Mouse (Mus musculus) lung, postnatal 0 days (tissue): ENCODE measurements around the gene Cpa5. TPM values are rescaled to one million over a fixed set of nuclear protein-coding genes. Genes with fewer than 3 reads are reported as not detected.

ENCODE experiments used
- ATAC-seq: fragments of 200-750 bp; cut with Nextera tagmentation; 2 replicates; pipeline ENCODE4 v1.8.0; 2017; ENCODE audit warnings: moderate library complexity
- DNase-seq: peaks from one replicate; pipeline ENCODE4 v3.0.0-alpha.2; 2016; ENCODE audit warnings: low spot score
- H3K27ac ChIP-seq: fragments of 300-500 bp; sonication (generic); 2 replicates; pipeline ENCODE4 v1.5.1; 2014; ENCODE audit warnings: antibody characterized with exemption, mild to moderate bottlenecking, low read length, mixed read lengths
- H3K27me3 ChIP-seq: fragments of 300-500 bp; sonication (generic); replicated peaks from 2 replicates; pipeline ENCODE4 v1.6.1; 2014; ENCODE audit warnings: low read length, mixed read lengths; ENCODE audit not compliant: insufficient read depth
- H3K36me3 ChIP-seq: fragments of 300-500 bp; sonication (generic); 2 replicates; pipeline ENCODE4 v1.6.1; 2014; ENCODE audit warnings: low read length, mixed read lengths; ENCODE audit not compliant: insufficient read depth
- H3K4me1 ChIP-seq: fragments of 300-500 bp; sonication (generic); 2 replicates; pipeline ENCODE4 v1.6.1; 2014; ENCODE audit warnings: antibody characterized with exemption, low read depth, low read length, mixed read lengths; ENCODE audit not compliant: insufficient read depth
- H3K4me2 ChIP-seq: fragments of 300-500 bp; sonication (generic); replicated peaks from 2 replicates; pipeline ENCODE4 v1.6.1; 2014; ENCODE audit warnings: low read depth, mild to moderate bottlenecking, low read length, moderate library complexity, mixed read lengths
- H3K4me3 ChIP-seq: fragments of 300-500 bp; sonication (generic); 2 replicates; pipeline ENCODE4 v1.5.1; 2014; ENCODE audit warnings: low read depth, low read length
- H3K9ac ChIP-seq: fragments of 300-500 bp; sonication (generic); replicated peaks from 2 replicates; pipeline ENCODE4 v1.6.1; 2014; ENCODE audit warnings: low read depth, mild to moderate bottlenecking
- H3K9me3 ChIP-seq: fragments of 300-500 bp; sonication (generic); 2 replicates; pipeline ENCODE4 v1.6.1; 2016; ENCODE audit warnings: low read length, mixed read lengths
- CTCF ChIP-seq: IDR thresholded peaks from 2 replicates; pipeline ENCODE4 v1.5.1; 2016; ENCODE audit warnings: antibody characterized with exemption, mild to moderate bottlenecking
- EP300 ChIP-seq: IDR thresholded peaks from 2 replicates; pipeline ENCODE4 v1.6.1; 2016; ENCODE audit warnings: antibody characterized with exemption, mild to moderate bottlenecking, control low read depth
- WGBS: fragments of 180-500 bp; shearing (Covaris S2); extraction: QIAGEN DNeasy Blood & Tissue Kit; methylation state at CpG from one replicate; pipeline ENCODE4 v1.1.7; 2014; 5-methylcytosine and 5-hydroxymethylcytosine counted together
- polyA plus RNA-seq: library from polyadenylated mRNA; unstranded; fragments of >200 nt; fragmentation: Nextera tagmentation; extraction: Ambion mirVana; gene quantifications from 2 replicates; pipeline ENCODE4 v1.2.1, GENCODE M21; 2015

Gene Cpa5
- polyA plus RNA-seq, 1 experiment from 2014 or later, result not detected

GRCm38 (mm10) chr6:30586886-30587442 is 23.8 kb upstream of the Cpa5 start:
- Histone ChIP-seq H3K36me3 (no peaks in the 10 kb centered on the region), H3K9ac (no peak overlapping the region), H3K9me3 (no peaks in the 10 kb centered on the region), H3K27ac (no peak overlapping the region), H3K4me3 (no peak overlapping the region), H3K4me2 (no peak overlapping the region), H3K4me1 (no peaks in the 10 kb centered on the region), H3K27me3 (no peaks in the 10 kb centered on the region)
- 67% methylated on average over 7 of the region's 7 CpGs for WGBS
- DNase-seq (no peak), ATAC-seq (no peak)
- TF ChIP-seq EP300 (no peak), CTCF (no peak)

- Histone ChIP-seq H3K27ac (no peak overlapping the region), H3K4me2 (no peak overlapping the region), H3K9ac (no peak overlapping the region), H3K4me1 (no peaks in the 10 kb centered on the region), H3K4me3 (no peak overlapping the region), H3K36me3 (no peaks in the 10 kb centered on the region), H3K27me3 (no peaks in the 10 kb centered on the region), H3K9me3 (no peaks in the 10 kb centered on the region)
- DNase-seq (no peak), ATAC-seq (no peak)
- 20% methylated on average over 2 of the region's 2 CpGs for WGBS
- TF ChIP-seq CTCF (no peak), EP300 (no peak)
Measured at GRCm38 (mm10) chr6:30589819-30590218, 21.0 kb upstream of the Cpa5 start.

- no peak for DNase-seq
- Histone ChIP-seq H3K27ac (no peak overlapping the region), H3K4me3 (no peak overlapping the region), H3K4me1 (no peaks in the 10 kb centered on the region), H3K9me3 (no peaks in the 10 kb centered on the region), H3K4me2 (no peak overlapping the region), H3K27me3 (no peaks in the 10 kb centered on the region), H3K9ac (no peak overlapping the region), H3K36me3 (no peaks in the 10 kb centered on the region)
- no peak for ATAC-seq
- WGBS, result 59% methylated on average over 5 of the region's 5 CpGs
- TF ChIP-seq CTCF (no peak), EP300 (no peak)
Measured at GRCm38 (mm10) chr6:30591851-30592404, 18.9 kb upstream of the Cpa5 start.

GRCm38 (mm10) chr6:30592417-30592974 is 18.3 kb upstream of the Cpa5 start:
- Histone ChIP-seq H3K36me3 (no peaks in the 10 kb centered on the region), H3K27ac (no peak overlapping the region), H3K27me3 (no peaks in the 10 kb centered on the region), H3K4me1 (no peaks in the 10 kb centered on the region), H3K4me2 (no peak overlapping the region), H3K9me3 (no peaks in the 10 kb centered on the region), H3K4me3 (no peak overlapping the region), H3K9ac (no peak overlapping the region)
- ATAC-seq (no peak), DNase-seq (no peak)
- WGBS, result 79% methylated on average over 10 of the region's 10 CpGs
- TF ChIP-seq CTCF (no peak), EP300 (no peak)

GRCm38 (mm10) chr6:30594364-30594763 is 16.4 kb upstream of the Cpa5 start:
- no peak for ATAC-seq
- Histone ChIP-seq H3K4me3 (no peak overlapping the region), H3K4me2 (no peak overlapping the region)

GRCm38 (mm10) chr6:30596230-30596898 is 14.4 kb upstream of the Cpa5 start:
- 58% methylated on average over 8 of the region's 8 CpGs for WGBS
- DNase-seq (no peak), ATAC-seq (0 out of 2 replicates have a peak, but pooled peaks have one; percentile 16)
- Histone ChIP-seq H3K4me2 (no peak overlapping the region), H3K4me1 (no peaks in the 10 kb centered on the region), H3K9me3 (no peaks in the 10 kb centered on the region), H3K9ac (no peak overlapping the region), H3K36me3 (no peaks in the 10 kb centered on the region), H3K4me3 (no peak overlapping the region), H3K27me3 (no peaks in the 10 kb centered on the region), H3K27ac (no peak overlapping the region)
- TF ChIP-seq CTCF (no peak), EP300 (no peak)

More at GRCm38 (mm10) chr6:30594364-30594763, 16.4 kb upstream of the Cpa5 start:
- TF ChIP-seq CTCF, result no peak
- no peak for TF ChIP-seq EP300
- Histone ChIP-seq H3K9ac (no peak overlapping the region), H3K27ac (no peak overlapping the region), H3K36me3 (no peaks in the 10 kb centered on the region), H3K9me3 (no peaks in the 10 kb centered on the region), H3K27me3 (no peaks in the 10 kb centered on the region), H3K4me1 (no peaks in the 10 kb centered on the region)
- WGBS, result 57% methylated on average over 7 of the region's 7 CpGs
- DNase-seq, result no peak
